Mouse (Mus musculus): ENCODE results near the gene Slc7a6.

GRCm38 (mm10) chr8:106178428-106178827 is 9.8 kb downstream of the Slc7a6 start:
- no peak for TF ChIP-seq CTCF (IDR thresholded peaks at IDR 0.05; ENCODE audit: borderline replicate concordance, insufficient read depth, low read depth, low read length)
- TF ChIP-seq POLR2A (IDR thresholded peaks at IDR 0.05; ENCODE audit: borderline replicate concordance, insufficient read depth, low read length), result no peak
